Mouse (Mus musculus): ENCODE results near the gene 2310079G19Rik.

DNA sequence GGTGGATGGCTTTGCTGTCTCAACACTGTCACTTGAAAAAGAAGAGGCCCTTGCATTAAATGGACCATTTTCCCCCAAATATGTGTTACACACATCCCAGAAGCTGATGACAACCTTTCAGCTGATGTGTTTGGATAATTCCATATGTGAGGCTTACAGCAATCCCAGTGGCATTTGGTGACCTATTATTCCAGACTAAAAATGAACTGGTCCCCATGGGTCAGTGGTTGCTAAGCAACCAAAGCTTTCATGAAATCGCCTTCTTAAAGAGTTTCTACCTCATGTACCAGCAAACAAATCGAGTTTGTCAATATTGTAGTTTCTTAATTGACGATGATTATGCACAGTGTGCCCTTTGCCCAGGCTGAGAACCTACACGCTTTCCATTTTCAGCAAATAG lies 14.8 kb downstream of the 2310079G19Rik start:
- TF ChIP-seq CTCF (IDR thresholded peaks at IDR 0.05) (no peak), EP300 (IDR thresholded peaks at IDR 0.05; ENCODE audit: insufficient read depth, low read depth, low read length) (no peak), POLR2A (IDR thresholded peaks at IDR 0.05; ENCODE audit: insufficient read depth, low read depth, low read length) (no peak)
